Mouse (Mus musculus) small intestine, adult 2 months (tissue): ENCODE data around the gene Sf3b4.
"Not testable (repeated sequence)": the region's sequence is repeated elsewhere in the genome, so short reads cannot be mapped to it uniquely, and the experiment has no call there.

ENCODE experiments used
- CTCF ChIP-seq: fragments of 200-500 bp; IDR thresholded peaks from 2 replicates; pipeline ENCODE4 v1.5.1; 2012; ENCODE audit warnings: low read depth, mild to moderate bottlenecking, control low read depth, inconsistent platforms, low read length, moderate library complexity, mixed read lengths; ENCODE audit not compliant: insufficient replicate concordance, insufficient read length; ENCODE audit errors: extremely low read depth
- POLR2A ChIP-seq: fragments of 200-500 bp; IDR thresholded peaks from 2 replicates; pipeline ENCODE4 v1.6.1; 2012; ENCODE audit warnings: low read depth, mild to moderate bottlenecking, control low read depth, inconsistent platforms, low read length, moderate library complexity

- TF ChIP-seq CTCF, POLR2A: not testable (repeated sequence)
Observed at GRCm38 (mm10) chr3:96198601-96199251, 26.6 kb downstream of the Sf3b4 start.
